In genomic region chr3:148852556-148852955, GRCm38 (mm10) we compare ENCODE assay signal across 12 mouse cellular contexts.
DNase-seq lines count a peak whose midpoint lies in the region; ATAC-seq lines count a peak whose summit lies in the region.
"Had no signal": no experiment of that assay in that cellular context is flagged by ENCODE, and none has a peak within 500 bp of the region (broad histone marks: within the 10 kb centered on the region; RNA-seq: fewer than 3 reads in every experiment).

No protein-coding gene starts in this region.

- H3K9ac ChIP-seq in embryonic facial prominence, embryonic 11.5 days (replicated peaks; ENCODE audit: low read length): no peak overlapping the region
- H3K9ac ChIP-seq in neural tube, embryonic 12.5 days: no peak overlapping the region
- H3K9ac ChIP-seq: embryonic facial prominence, embryonic 13.5 days had no signal

- H3K9me3 ChIP-seq in embryonic facial prominence, embryonic 11.5 days (replicated peaks; ENCODE audit: control insufficient read depth, low read length): no peaks in the 10 kb centered on the region
- H3K9me3 ChIP-seq in embryonic facial prominence, embryonic 10.5 days: no peaks in the 10 kb centered on the region
- no peaks in the 10 kb centered on the region for H3K9me3 ChIP-seq in neural tube, embryonic 12.5 days
- H3K9me3 ChIP-seq: embryonic facial prominence, embryonic 13.5 days had no signal

- no peaks in the 10 kb centered on the region for H3K4me1 ChIP-seq in embryonic facial prominence, embryonic 11.5 days (ENCODE audit: control insufficient read depth, insufficient read depth, low read length)
- H3K4me1 ChIP-seq in embryonic facial prominence, embryonic 10.5 days: peaks cover 26% of the 10 kb centered on the region
- peaks cover 20% of the 10 kb centered on the region for H3K4me1 ChIP-seq in neural tube, embryonic 12.5 days

- H3K4me2 ChIP-seq in embryonic facial prominence, embryonic 11.5 days (ENCODE audit: low read depth, low read length): no peak overlapping the region
- H3K4me2 ChIP-seq in neural tube, embryonic 12.5 days (replicated peaks): no peak overlapping the region
- H3K4me2 ChIP-seq: embryonic facial prominence, embryonic 13.5 days had no signal

- 58% methylated on average over 12 of the region's 12 CpGs for WGBS in embryonic facial prominence, embryonic 11.5 days
- 57% methylated on average over 12 of the region's 12 CpGs for WGBS in embryonic facial prominence, embryonic 10.5 days
- WGBS in neural tube, embryonic 12.5 days: 33% methylated on average over 12 of the region's 12 CpGs

- H3K27me3 ChIP-seq in embryonic facial prominence, embryonic 11.5 days (ENCODE audit: control insufficient read depth, insufficient read depth, low read length): no peaks in the 10 kb centered on the region
- no peaks in the 10 kb centered on the region for H3K27me3 ChIP-seq in embryonic facial prominence, embryonic 10.5 days (replicated peaks; ENCODE audit: low read depth, poor library complexity, severe bottlenecking)
- H3K27me3 ChIP-seq in neural tube, embryonic 12.5 days (replicated peaks): no peaks in the 10 kb centered on the region
- H3K27me3 ChIP-seq: embryonic facial prominence, embryonic 13.5 days had no signal

- peak; percentile 13 for DNase-seq in embryonic facial prominence, embryonic 11.5 days (ENCODE audit: low spot score)
- DNase-seq in embryonic facial prominence, embryonic 10.5 days (ENCODE audit: low spot score): no peak
- no peak for DNase-seq in neural tube, embryonic 10.5 days (ENCODE audit: extremely low spot score, low spot score)
- peak; percentile 36 to 59 for DNase-seq in thymus, postnatal 36 days
- DNase-seq in heart, adult 11 months: no peak
- DNase-seq: heart, postnatal 10 days; kidney, postnatal 14 days; lung, adult 18-20 months had no signal

- H3K27ac ChIP-seq in embryonic facial prominence, embryonic 11.5 days (replicated peaks; ENCODE audit: low read depth, low read length): no peak overlapping the region
- H3K27ac ChIP-seq in embryonic facial prominence, embryonic 10.5 days (replicated peaks): no peak overlapping the region
- no peak overlapping the region for H3K27ac ChIP-seq in neural tube, embryonic 12.5 days
- H3K27ac ChIP-seq: embryonic facial prominence, embryonic 13.5 days had no signal

- ATAC-seq in embryonic facial prominence, embryonic 11.5 days (replicated peaks; ENCODE audit: insufficient number of reproducible peaks, low FRiP score, low TSS enrichment, low read depth): no peak
- peak; percentile 22; the same call in 1 of the 2 replicates for ATAC-seq in neural tube, embryonic 12.5 days (ENCODE audit: low FRiP score, low read depth)
- peak; percentile 68 for ATAC-seq in megakaryocyte progenitor cell, adult 5-6 weeks (replicated peaks; ENCODE audit: poor library complexity)
- no peak for ATAC-seq in cerebellum, adult (ENCODE audit: insufficient number of reproducible peaks, low FRiP score, low TSS enrichment)

- peaks cover 5% of the 10 kb centered on the region for H3K36me3 ChIP-seq in embryonic facial prominence, embryonic 11.5 days (replicated peaks; ENCODE audit: control insufficient read depth, insufficient read depth, low read depth, low read length)
- peaks cover 79% of the 10 kb centered on the region for H3K36me3 ChIP-seq in embryonic facial prominence, embryonic 10.5 days (replicated peaks)
- peaks cover 21% of the 10 kb centered on the region for H3K36me3 ChIP-seq in neural tube, embryonic 12.5 days

- H3K4me3 ChIP-seq in embryonic facial prominence, embryonic 11.5 days (ENCODE audit: low read depth, low read length): no peak overlapping the region
- no peak overlapping the region for H3K4me3 ChIP-seq in embryonic facial prominence, embryonic 10.5 days
- H3K4me3 ChIP-seq in neural tube, embryonic 12.5 days: no peak overlapping the region
- H3K4me3 ChIP-seq: embryonic facial prominence, embryonic 13.5 days had no signal

Comparison
In these comparisons a context has a peak if more than half of its experiments do, and no peak if none do; other contexts are left out.
1. DNase-seq: peak in embryonic facial prominence, embryonic 11.5 days (single experiment) and thymus, postnatal 36 days (2 of 2); none in embryonic facial prominence, embryonic 10.5 days (single experiment), neural tube, embryonic 10.5 days (single experiment) and heart, adult 11 months (single experiment).
2. ATAC-seq: peak in neural tube, embryonic 12.5 days (single experiment) and megakaryocyte progenitor cell, adult 5-6 weeks (single experiment); none in embryonic facial prominence, embryonic 11.5 days (single experiment) and cerebellum, adult (single experiment).